ENCODE assay signal across 11 mouse cellular contexts in genomic region chr5:28158308-28159071, GRCm38 (mm10). TPM values are rescaled to one million over a fixed set of nuclear protein-coding genes. Genes with fewer than 3 reads are reported as not detected.
DNase-seq lines count a peak whose midpoint lies in the region; ATAC-seq and TF ChIP-seq lines count a peak whose summit lies in the region.
"Had no signal": no experiment of that assay in that cellular context is flagged by ENCODE, and none has a peak within 500 bp of the region (broad histone marks: within the 10 kb centered on the region; RNA-seq: fewer than 3 reads in every experiment).

No protein-coding gene starts in this region.

- no peak for TF ChIP-seq CTCF in midbrain, postnatal 0 days (IDR thresholded peaks at IDR 0.05)
- no peak for TF ChIP-seq CTCF in layer of hippocampus, adult 2 months (conservative IDR thresholded peaks at IDR 0.05)

- H3K27me3 ChIP-seq in embryonic facial prominence, embryonic 12.5 days: peaks cover 97% of the 10 kb centered on the region
- H3K27me3 ChIP-seq in hindbrain, embryonic 14.5 days (ENCODE audit: control insufficient read depth, insufficient read depth, low read length): peaks cover 95% of the 10 kb centered on the region
- peaks cover 23% of the 10 kb centered on the region for H3K27me3 ChIP-seq in midbrain, postnatal 0 days (ENCODE audit: insufficient read depth, low read length)

- under 1% methylated on average over 31 of the region's 31 CpGs for WGBS in embryonic facial prominence, embryonic 12.5 days
- under 1% methylated on average over 31 of the region's 31 CpGs for WGBS in hindbrain, embryonic 14.5 days
- 2% methylated on average over 28 of the region's 31 CpGs for WGBS in midbrain, postnatal 0 days

- no peak overlapping the region for H3K27ac ChIP-seq in embryonic facial prominence, embryonic 12.5 days
- H3K27ac ChIP-seq in hindbrain, embryonic 14.5 days: no peak overlapping the region
- 0 out of 2 replicates have a peak overlapping the region, but pooled peaks have one; percentile 26 for H3K27ac ChIP-seq in midbrain, postnatal 0 days (ENCODE audit: low read depth, low read length)
- no peak overlapping the region for H3K27ac ChIP-seq in layer of hippocampus, adult 2 months

- H3K36me3 ChIP-seq in embryonic facial prominence, embryonic 12.5 days: no peaks in the 10 kb centered on the region
- H3K36me3 ChIP-seq in hindbrain, embryonic 14.5 days (replicated peaks; ENCODE audit: control insufficient read depth, insufficient read depth): no peaks in the 10 kb centered on the region
- no peaks in the 10 kb centered on the region for H3K36me3 ChIP-seq in midbrain, postnatal 0 days (ENCODE audit: insufficient read depth, low read length)

- peak overlapping the region; percentile 4 for H3K4me3 ChIP-seq in embryonic facial prominence, embryonic 12.5 days
- 0 out of 2 replicates have a peak overlapping the region, but pooled peaks have one; percentile 6 for H3K4me3 ChIP-seq in hindbrain, embryonic 14.5 days (replicated peaks; ENCODE audit: low read length)
- H3K4me3 ChIP-seq in midbrain, postnatal 0 days (ENCODE audit: low read depth, low read length): peak overlapping the region; percentile 28
- H3K4me3 ChIP-seq in layer of hippocampus, adult 2 months: no peak overlapping the region

- H3K4me2 ChIP-seq in embryonic facial prominence, embryonic 12.5 days (replicated peaks): 0 out of 2 replicates have a peak overlapping the region, but pooled peaks have one; percentile 16
- H3K4me2 ChIP-seq in hindbrain, embryonic 14.5 days (replicated peaks): peak overlapping the region; percentile 31
- H3K4me2 ChIP-seq in midbrain, postnatal 0 days (ENCODE audit: low read depth, low read length, poor library complexity, severe bottlenecking): peak overlapping the region; percentile 50

- peak; percentile 30 to 48 for DNase-seq in kidney, postnatal 4 days
- no peak for DNase-seq in kidney, postnatal 14 days
- no peak for DNase-seq in hindbrain, embryonic 14.5 days (ENCODE audit: low spot score)
- DNase-seq in midbrain, postnatal 0 days (ENCODE audit: low spot score): no peak
- DNase-seq in right cerebral cortex, postnatal 14 days: no peak
- no peak for DNase-seq in layer of hippocampus, adult 2 months (ENCODE audit: low spot score in 2 of 2)
- DNase-seq in urinary bladder, adult 18-20 months (ENCODE audit: low spot score in 2 of 2): no peak
- DNase-seq: right cerebral cortex, postnatal 4 days had no signal

- no peaks in the 10 kb centered on the region for H3K9me3 ChIP-seq in embryonic facial prominence, embryonic 12.5 days
- H3K9me3 ChIP-seq in hindbrain, embryonic 14.5 days (ENCODE audit: control insufficient read depth, low read length): no peaks in the 10 kb centered on the region
- no peaks in the 10 kb centered on the region for H3K9me3 ChIP-seq in midbrain, postnatal 0 days (ENCODE audit: low read length)

- no peak overlapping the region for H3K9ac ChIP-seq in embryonic facial prominence, embryonic 12.5 days
- H3K9ac ChIP-seq in hindbrain, embryonic 14.5 days: no peak overlapping the region
- H3K9ac ChIP-seq in midbrain, postnatal 0 days (replicated peaks; ENCODE audit: low read length, poor library complexity, severe bottlenecking): peak overlapping the region; percentile 36; the same call in 1 of the 2 replicates

- H3K4me1 ChIP-seq in embryonic facial prominence, embryonic 12.5 days: no peaks in the 10 kb centered on the region
- 0 out of 2 replicates have a peak, but pooled peaks cover 2% of the 10 kb centered on the region for H3K4me1 ChIP-seq in hindbrain, embryonic 14.5 days (replicated peaks; ENCODE audit: control insufficient read depth, insufficient read depth, low read length)
- peaks cover 16% of the 10 kb centered on the region; the same call in 1 of the 2 replicates for H3K4me1 ChIP-seq in midbrain, postnatal 0 days (ENCODE audit: insufficient read depth, low read length)

- ATAC-seq in embryonic facial prominence, embryonic 12.5 days (ENCODE audit: insufficient number of reproducible peaks, insufficient read depth, low FRiP score, low TSS enrichment): no peak
- peak; percentile 81 for ATAC-seq in hindbrain, embryonic 14.5 days (ENCODE audit: low FRiP score)
- peak; percentile 67 for ATAC-seq in midbrain, postnatal 0 days (ENCODE audit: low FRiP score)
- ATAC-seq: Patski had no signal

RNA-seq across cellular contexts. Expression of gene En2, which starts 7.0 kb away (rescaled TPM):
- polyA plus RNA-seq in embryonic facial prominence, embryonic 12.5 days (2016; fragmentation: Nextera tagmentation; extraction: Ambion mirVana): not detected in 2 replicates
- polyA plus RNA-seq in hindbrain, embryonic 14.5 days (2014; fragmentation: Nextera tagmentation; extraction: Ambion mirVana): 0.07 and 0.98 TPM in 2 replicates
- 49.5 and 62.0 TPM in 2 replicates for total RNA-seq in midbrain, postnatal 0 days (2014; rRNA removed)
- 0.86 and 1.0 TPM in 2 replicates for polyA plus RNA-seq in midbrain, postnatal 0 days (2015; fragmentation: Nextera tagmentation; extraction: Ambion mirVana)
- under 1 TPM; 0.49 to 0.52 TPM for total RNA-seq in layer of hippocampus, adult 2 months (2021)
- total RNA-seq: megakaryocyte-erythroid progenitor cell, adult 5-6 weeks had no signal

Comparison
In these comparisons a context has a peak if more than half of its experiments do, and no peak if none do; other contexts are left out.
1. DNase-seq: peak in kidney, postnatal 4 days (2 of 2); none in kidney, postnatal 14 days (single experiment), hindbrain, embryonic 14.5 days (single experiment), midbrain, postnatal 0 days (single experiment), right cerebral cortex, postnatal 14 days (single experiment), layer of hippocampus, adult 2 months (0 of 2) and urinary bladder, adult 18-20 months (0 of 2).
2. Peak in every context shown above with its lines, with median percentiles within 50 percentile points of each other: H3K4me2 ChIP-seq.